Mouse (Mus musculus) T-helper 17 cell (primary cell): ENCODE data around the gene Mars.

Source experiments
- in situ Hi-C, 2 experiments: fragments of 300-600 bp; cut with MboI, MseI; formaldehyde crosslinking; loops; 1 replicate in 1 of 2; 2 replicates in 1 of 2; pipeline ENCODE4 v1.15.1; 2025; ENCODE audit warnings: high pct_unique_total_duplicates in 2 of 2

Gene Mars

GRCm38 (mm10) chr10:127338930-127339682 lies 27.5 kb upstream of the Mars start:
- in situ Hi-C loops: loop anchor here in 1 of 2 experiments (10.0 kb wide), 1 partner anchor 154 kb away; the partner anchor contains the start of gene Slc26a10

GRCm38 (mm10) chr10:127337536-127338099 lies 26.0 kb upstream of the Mars start:
- in situ Hi-C loops: loop anchor here in 1 of 2 experiments (10.0 kb wide), 1 partner anchor 153 kb away; the partner anchor contains the start of gene Slc26a10

GRCm38 (mm10) chr10:127336952-127337351 lies 25.4 kb upstream of the Mars start:
- in situ Hi-C loops: loop anchor here in 1 of 2 experiments (10.0 kb wide), 1 partner anchor 152 kb away; the partner anchor contains the start of gene Slc26a10

- in situ Hi-C loops: loop anchor here in 1 of 2 experiments (10.0 kb wide), 1 partner anchor 150 kb away; the partner anchor contains the start of gene Slc26a10
These were observed 23.7 kb upstream of the Mars start for GRCm38 (mm10) chr10:127335271-127335670.

- in situ Hi-C loops: loop anchor here (5.0 to 10.0 kb wide), 2 partner anchors 146 to 148 kb away; partner anchors contain the start of gene Slc26a10 (in 1 of the 2)
These were observed 21.6 kb upstream of the Mars start for GRCm38 (mm10) chr10:127333152-127333551.

- in situ Hi-C loops: loop anchor here (5.0 to 10.0 kb wide), 2 partner anchors 145 to 148 kb away; partner anchors contain the start of gene Slc26a10 (in 1 of the 2)
These were observed 20.8 kb upstream of the Mars start for GRCm38 (mm10) chr10:127332211-127332874.

GRCm38 (mm10) chr10:127330212-127330611 lies 18.6 kb upstream of the Mars start:
- in situ Hi-C loops: loop anchor here (5.0 to 10.0 kb wide), 2 partner anchors 143 to 145 kb away; partner anchors contain the start of gene Slc26a10 (in 1 of the 2)

- in situ Hi-C loops: loop anchor here in 1 of 2 experiments (10.0 kb wide), 1 partner anchor 1007 kb away; the partner anchor contains the start of gene Cs
These were observed 16.0 kb upstream of the Mars start for GRCm38 (mm10) chr10:127327461-127328145.

- in situ Hi-C loops: loop anchor here in 1 of 2 experiments (10.0 kb wide), 1 partner anchor 1008 kb away; the partner anchor contains the start of gene Cs
These were observed 15.2 kb upstream of the Mars start for GRCm38 (mm10) chr10:127326828-127327227.

GRCm38 (mm10) chr10:127326017-127326801 lies 14.6 kb upstream of the Mars start:
- in situ Hi-C loops: loop anchor here in 1 of 2 experiments (10.0 kb wide), 1 partner anchor 1009 kb away; the partner anchor contains the start of gene Cs

GRCm38 (mm10) chr10:127325454-127326016 lies 13.9 kb upstream of the Mars start:
- in situ Hi-C loops: loop anchor here in 1 of 2 experiments (10.0 kb wide), 1 partner anchor 1009 kb away; the partner anchor contains the start of gene Cs

- in situ Hi-C loops: loop anchor here in 1 of 2 experiments (10.0 kb wide), 1 partner anchor 1010 kb away; the partner anchor contains the start of gene Cs
These were observed 12.9 kb upstream of the Mars start for GRCm38 (mm10) chr10:127324495-127324894.

GRCm38 (mm10) chr10:127323131-127323855 lies 11.7 kb upstream of the Mars start:
- in situ Hi-C loops: loop anchor here in 1 of 2 experiments (10.0 kb wide), 1 partner anchor 1012 kb away; the partner anchor contains the start of gene Cs

- in situ Hi-C loops: loop anchor here in 1 of 2 experiments (10.0 kb wide), 1 partner anchor 1012 kb away; the partner anchor contains the start of gene Cs
These were observed 11.1 kb upstream of the Mars start for GRCm38 (mm10) chr10:127322669-127323068.

- in situ Hi-C loops: loop anchor here in 1 of 2 experiments (10.0 kb wide), 1 partner anchor 1013 kb away; the partner anchor contains the start of gene Cs
These were observed 10.6 kb upstream of the Mars start for GRCm38 (mm10) chr10:127322178-127322577.

- in situ Hi-C loops: loop anchor here in 1 of 2 experiments (10.0 kb wide), 1 partner anchor 1013 kb away; the partner anchor contains the start of gene Cs
These were observed 10.0 kb upstream of the Mars start, which contains the start of gene Arhgap9 for GRCm38 (mm10) chr10:127321621-127322020. Gene Arhgap9 (plus strand): TSS chr10:127321964.

- in situ Hi-C loops: loop anchor here (5.0 to 10.0 kb wide), 2 partner anchors 1015 to 1302 kb away; partner anchors contain the start of gene Cs (in 1 of the 2)
These were observed 8.4 kb upstream of the Mars start for GRCm38 (mm10) chr10:127319969-127320368.

- in situ Hi-C loops: loop anchor here (5.0 kb wide), 1 partner anchor 1304 kb away; no protein-coding TSS in a partner anchor
These were observed 6.4 kb upstream of the Mars start for GRCm38 (mm10) chr10:127318009-127318408.
